Mouse (Mus musculus) stomach, embryonic 14.5 days (tissue): ENCODE results near the gene Pbx1. TPM values are rescaled to one million over a fixed set of nuclear protein-coding genes. Genes with fewer than 3 reads are reported as not detected.
A peak's percentile ranks its signal among the peaks of the same experiment; 100 is the strongest.

Experiments
- ATAC-seq: fragments of 200-750 bp; cut with Nextera tagmentation; 2 replicates; pipeline ENCODE4 v1.8.0; 2017; ENCODE audit warnings: low read depth, moderate TSS enrichment; ENCODE audit not compliant: insufficient number of reproducible peaks, insufficient read depth, low FRiP score
- H3K27ac ChIP-seq: fragments of 300-500 bp; sonication (generic); 2 replicates; pipeline ENCODE4 v1.5.1; 2014; ENCODE audit warnings: mild to moderate bottlenecking, low read length, moderate library complexity, mixed read lengths
- H3K27me3 ChIP-seq: fragments of 300-500 bp; sonication (generic); 2 replicates; pipeline ENCODE4 v1.6.1; 2014; ENCODE audit warnings: low read length, control low read depth, mixed read lengths; ENCODE audit not compliant: control insufficient read depth, insufficient read depth
- H3K36me3 ChIP-seq: fragments of 300-500 bp; sonication (generic); 2 replicates; pipeline ENCODE4 v1.6.1; 2014; ENCODE audit warnings: mild to moderate bottlenecking, control low read depth, low read length, moderate library complexity, mixed read lengths; ENCODE audit not compliant: control insufficient read depth, insufficient read depth
- H3K4me1 ChIP-seq: fragments of 300-500 bp; sonication (generic); 2 replicates; pipeline ENCODE4 v1.6.1; 2014; ENCODE audit warnings: low read length, control low read depth, mixed read lengths; ENCODE audit not compliant: control insufficient read depth, insufficient read depth
- H3K4me2 ChIP-seq: fragments of 300-500 bp; sonication (generic); replicated peaks from 2 replicates; pipeline ENCODE4 v1.6.1; 2014; ENCODE audit warnings: low read depth, low read length, control low read depth
- H3K4me3 ChIP-seq: fragments of 300-500 bp; sonication (generic); 2 replicates; pipeline ENCODE4 v1.5.1; 2014; ENCODE audit warnings: low read depth, low read length, control low read depth
- H3K9ac ChIP-seq: fragments of 300-500 bp; sonication (generic); replicated peaks from 2 replicates; pipeline ENCODE4 v1.6.1; 2014; ENCODE audit warnings: low read depth, mild to moderate bottlenecking, control low read depth, low read length, moderate library complexity, mixed read lengths
- H3K9me3 ChIP-seq: fragments of 300-500 bp; sonication (generic); 2 replicates; pipeline ENCODE4 v1.6.1; 2016; ENCODE audit warnings: low read depth, low read length, control low read depth; ENCODE audit not compliant: control insufficient read depth
- WGBS: fragments of 180-500 bp; shearing (Covaris S2); extraction: QIAGEN DNeasy Blood & Tissue Kit; methylation state at CpG from one replicate; pipeline ENCODE4 v1.1.7; 2014; 5-methylcytosine and 5-hydroxymethylcytosine counted together
- polyA plus RNA-seq: library from polyadenylated mRNA; unstranded; fragments of >200 nt; fragmentation: Nextera tagmentation; extraction: Ambion mirVana; gene quantifications from 2 replicates; pipeline ENCODE4 v1.2.1, GENCODE M21; 2014

Pbx1 gene
- polyA plus RNA-seq, 1 experiment from 2014 or later = 64.1 TPM

DNA sequence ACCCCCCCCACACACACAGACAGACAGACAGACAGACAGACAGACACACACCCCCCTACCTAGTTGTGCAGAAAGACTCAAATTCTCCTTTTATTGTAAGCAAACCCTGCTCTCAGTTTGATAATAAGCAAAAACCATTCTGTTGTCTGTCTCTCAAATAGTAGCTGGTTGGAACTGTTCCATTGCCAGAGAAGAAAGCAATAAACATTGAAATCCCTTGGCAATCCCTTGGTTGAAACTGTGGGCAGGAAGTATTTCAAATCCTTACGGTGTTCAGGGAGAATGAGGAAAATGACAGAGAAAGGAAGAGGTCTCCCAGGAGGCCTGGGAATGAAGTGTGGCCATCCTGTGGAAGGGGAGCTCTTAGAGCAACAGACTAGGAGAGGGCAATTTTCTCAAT, 201.2 kb downstream of the Pbx1 start:
- Histone ChIP-seq H3K9ac (no peak overlapping the region), H3K4me1 (peaks cover 28% of the 10 kb centered on the region), H3K36me3 (no peaks in the 10 kb centered on the region), H3K27me3 (no peaks in the 10 kb centered on the region), H3K9me3 (no peaks in the 10 kb centered on the region), H3K27ac (peak overlapping the region; percentile 39; the same call in 1 of the 2 replicates), H3K4me2 (no peak overlapping the region), H3K4me3 (no peak overlapping the region)
- 29% methylated on average over 1 of the region's 1 CpGs for WGBS
- ATAC-seq = no peak

DNA sequence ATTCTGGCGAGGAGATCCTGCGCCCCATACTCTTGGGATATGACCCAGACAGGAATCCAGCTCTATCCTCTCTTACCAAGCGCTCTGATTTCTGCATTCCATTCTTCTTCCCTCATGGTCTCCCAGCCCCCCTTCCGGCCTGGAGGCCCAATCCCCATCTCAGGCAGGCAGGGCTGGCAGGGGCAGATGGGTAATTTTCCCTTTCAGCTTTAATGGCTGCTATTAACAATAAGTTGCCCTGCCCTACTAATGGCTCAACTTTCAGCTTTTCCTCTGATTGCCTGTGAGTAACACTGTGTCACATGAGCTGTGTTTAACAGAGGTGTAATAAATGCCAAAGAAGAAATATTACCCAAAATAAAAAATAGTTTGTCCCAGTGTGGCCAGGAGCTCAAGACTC, 201.9 kb downstream of the Pbx1 start:
- no peak overlapping the region for H3K9ac ChIP-seq
- H3K27me3 ChIP-seq = no peaks in the 10 kb centered on the region
- no peaks in the 10 kb centered on the region for H3K36me3 ChIP-seq
- H3K27ac ChIP-seq = 0 out of 2 replicates have a peak overlapping the region, but pooled peaks have one; percentile 33
- H3K4me1 ChIP-seq = peaks cover 28% of the 10 kb centered on the region
- ATAC-seq = no peak
- no peak overlapping the region for H3K4me3 ChIP-seq
- H3K9me3 ChIP-seq = no peaks in the 10 kb centered on the region
- 46% methylated on average over 4 of the region's 4 CpGs for WGBS
- H3K4me2 ChIP-seq = no peak overlapping the region

DNA sequence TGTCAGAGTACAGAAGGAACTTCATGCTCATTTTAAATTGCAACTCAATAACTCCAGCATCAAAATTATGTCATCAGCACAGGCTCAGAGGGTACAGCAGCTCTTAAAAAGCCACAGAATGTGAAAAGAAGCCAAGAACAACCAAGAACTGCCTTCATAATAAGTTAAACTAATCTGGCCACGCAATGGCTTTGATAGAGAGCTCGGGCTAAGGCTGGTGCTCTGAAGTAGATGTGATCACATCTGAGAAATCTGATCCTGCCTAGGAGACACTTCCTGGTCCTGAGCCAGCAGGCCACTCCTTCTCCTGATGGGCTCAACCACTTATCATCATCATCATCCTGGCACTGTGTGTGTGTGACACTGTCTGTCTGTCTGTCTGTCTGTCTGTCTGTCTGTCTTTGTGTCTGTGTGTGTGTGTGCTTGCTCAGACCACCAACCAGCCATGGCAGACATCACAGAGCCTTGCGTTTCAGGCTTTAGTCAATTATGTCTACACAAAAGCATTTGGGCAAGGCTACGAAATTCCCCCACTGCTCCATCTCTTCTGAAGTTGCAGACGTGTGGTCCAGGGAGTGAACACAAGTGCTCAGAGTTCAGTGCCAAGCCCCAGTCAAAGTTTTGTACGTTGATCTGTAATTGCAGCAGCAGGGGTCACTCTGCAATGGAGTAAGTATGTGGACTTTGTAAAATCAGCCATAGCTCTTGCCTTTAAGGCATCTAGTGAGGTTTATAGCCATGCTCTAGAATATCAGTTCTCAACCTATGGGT, 203.1 kb downstream of the Pbx1 start:
- H3K4me3 ChIP-seq = no peak overlapping the region
- H3K9ac ChIP-seq = no peak overlapping the region
- WGBS = 80% methylated on average over 6 of the region's 6 CpGs
- no peaks in the 10 kb centered on the region for H3K9me3 ChIP-seq
- no peak overlapping the region for H3K27ac ChIP-seq
- peaks cover 30% of the 10 kb centered on the region for H3K4me1 ChIP-seq
- no peaks in the 10 kb centered on the region for H3K27me3 ChIP-seq
- ATAC-seq = no peak
- no peaks in the 10 kb centered on the region for H3K36me3 ChIP-seq
- no peak overlapping the region for H3K4me2 ChIP-seq

DNA sequence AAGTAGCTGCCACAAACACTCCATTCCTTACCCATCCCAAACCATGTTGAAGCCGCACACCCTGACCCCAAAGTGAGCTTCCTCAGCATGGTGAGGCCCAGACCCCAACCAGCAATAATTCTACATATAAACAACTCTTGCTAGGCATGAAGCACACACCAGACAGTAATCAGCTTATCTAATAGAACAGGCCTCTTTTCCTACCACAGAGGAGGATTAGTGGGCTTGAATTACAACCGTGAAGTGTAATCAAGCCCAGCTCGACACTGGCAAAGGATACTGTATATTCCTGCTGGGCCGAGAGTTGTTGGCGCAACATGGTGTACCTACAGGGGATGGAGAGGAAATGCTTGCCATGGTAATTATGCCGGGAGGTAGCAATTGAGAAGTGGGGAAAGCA, 205.9 kb downstream of the Pbx1 start:
- H3K9me3 ChIP-seq = no peaks in the 10 kb centered on the region
- 49% methylated on average over 6 of the region's 6 CpGs for WGBS
- H3K4me1 ChIP-seq = peaks cover 27% of the 10 kb centered on the region
- H3K36me3 ChIP-seq = no peaks in the 10 kb centered on the region
- no peak overlapping the region for H3K4me3 ChIP-seq
- H3K4me2 ChIP-seq = no peak overlapping the region
- no peak overlapping the region for H3K27ac ChIP-seq
- no peak overlapping the region for H3K9ac ChIP-seq
- no peak for ATAC-seq
- H3K27me3 ChIP-seq = no peaks in the 10 kb centered on the region

DNA sequence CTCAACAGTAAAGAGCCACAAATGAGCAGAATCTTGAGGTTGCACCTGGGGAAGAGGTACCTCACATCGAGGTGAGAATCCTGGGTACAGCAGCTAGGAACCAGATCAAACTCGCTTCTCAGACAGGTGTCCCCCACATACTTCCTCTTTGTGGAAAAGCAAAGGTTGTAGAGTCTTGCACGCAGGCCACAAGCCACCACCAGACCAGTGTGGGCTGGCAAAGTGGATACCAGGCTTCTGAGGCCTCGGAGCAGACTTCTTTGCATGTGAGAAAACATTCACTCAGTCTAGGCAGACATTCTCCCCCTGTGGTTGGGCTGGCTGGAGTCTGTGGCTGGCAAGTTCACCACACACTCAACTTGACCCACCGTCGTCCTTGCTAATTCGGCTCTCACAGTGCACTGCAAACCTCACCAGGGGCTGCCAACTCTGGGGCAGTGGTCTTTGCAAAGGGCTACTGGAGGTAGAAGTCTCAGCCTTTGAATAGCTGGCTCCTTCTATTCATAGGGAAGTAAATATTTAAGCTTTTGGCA, 206.4 kb downstream of the Pbx1 start:
- H3K4me1 ChIP-seq = peaks cover 27% of the 10 kb centered on the region
- ATAC-seq = no peak
- no peak overlapping the region for H3K27ac ChIP-seq

DNA sequence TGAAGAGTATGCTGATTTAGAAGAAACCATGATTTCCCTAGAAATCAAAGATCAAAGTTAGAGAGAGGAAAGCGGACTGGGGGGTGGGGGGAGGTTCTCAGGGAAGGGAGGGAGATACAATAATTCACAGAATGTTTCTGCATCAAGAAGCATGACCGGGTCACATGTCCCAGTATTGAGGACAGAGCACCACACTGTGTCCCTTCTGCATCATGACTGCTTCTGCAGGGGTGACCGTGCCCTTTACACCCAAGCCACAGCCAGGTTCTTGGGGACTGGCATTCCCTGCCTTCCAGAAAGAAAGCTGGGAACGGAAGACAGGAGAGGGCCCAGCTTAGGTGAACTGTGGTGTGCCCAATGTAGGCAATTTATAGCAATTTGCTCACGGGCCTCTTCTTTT, 207.9 kb downstream of the Pbx1 start:
- WGBS = 85% methylated on average over 5 of the region's 5 CpGs
- peaks cover 20% of the 10 kb centered on the region; the same call in 1 of the 2 replicates for H3K4me1 ChIP-seq
- H3K36me3 ChIP-seq = no peaks in the 10 kb centered on the region
- H3K9me3 ChIP-seq = no peaks in the 10 kb centered on the region
- H3K27me3 ChIP-seq = no peaks in the 10 kb centered on the region
- no peak overlapping the region for H3K4me2 ChIP-seq
- no peak overlapping the region for H3K4me3 ChIP-seq
- H3K9ac ChIP-seq = no peak overlapping the region
- no peak overlapping the region for H3K27ac ChIP-seq
- ATAC-seq = no peak

More for the DNA sequence above, 206.4 kb downstream of the Pbx1 start:
- Histone ChIP-seq H3K27me3 (no peaks in the 10 kb centered on the region), H3K4me3 (no peak overlapping the region), H3K36me3 (no peaks in the 10 kb centered on the region), H3K9ac (no peak overlapping the region), H3K4me2 (no peak overlapping the region), H3K9me3 (no peaks in the 10 kb centered on the region)
- whole genome bisulfite sequencing = 75% methylated on average over 7 of the region's 7 CpGs

DNA sequence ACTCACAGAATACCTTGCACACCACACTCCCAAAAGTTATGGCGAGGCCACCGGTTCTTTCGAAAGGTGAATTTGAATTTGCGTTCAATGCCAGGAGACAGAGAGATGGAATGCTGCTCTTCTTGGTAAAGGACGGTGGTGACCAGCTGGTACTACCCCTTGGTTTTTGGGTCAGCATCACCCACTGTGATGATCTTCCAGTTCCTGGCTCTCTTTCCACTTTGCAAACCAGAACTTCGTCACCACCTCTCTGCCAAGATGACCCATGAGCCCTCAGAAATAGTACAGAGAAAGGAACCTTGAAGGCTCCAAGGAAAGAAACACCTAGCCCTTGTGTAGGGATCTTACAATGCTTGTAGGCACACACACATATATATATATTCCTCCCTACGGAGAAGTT, 209.3 kb downstream of the Pbx1 start:
- ATAC-seq = no peak
- no peak overlapping the region for H3K4me2 ChIP-seq
- H3K9ac ChIP-seq = no peak overlapping the region
- H3K27me3 ChIP-seq = no peaks in the 10 kb centered on the region
- H3K9me3 ChIP-seq = no peaks in the 10 kb centered on the region
- no peak overlapping the region for H3K4me3 ChIP-seq
- H3K4me1 ChIP-seq = peaks cover 20% of the 10 kb centered on the region; the same call in 1 of the 2 replicates
- H3K27ac ChIP-seq = no peak overlapping the region
- H3K36me3 ChIP-seq = no peaks in the 10 kb centered on the region
- WGBS = 96% methylated on average over 7 of the region's 7 CpGs

DNA sequence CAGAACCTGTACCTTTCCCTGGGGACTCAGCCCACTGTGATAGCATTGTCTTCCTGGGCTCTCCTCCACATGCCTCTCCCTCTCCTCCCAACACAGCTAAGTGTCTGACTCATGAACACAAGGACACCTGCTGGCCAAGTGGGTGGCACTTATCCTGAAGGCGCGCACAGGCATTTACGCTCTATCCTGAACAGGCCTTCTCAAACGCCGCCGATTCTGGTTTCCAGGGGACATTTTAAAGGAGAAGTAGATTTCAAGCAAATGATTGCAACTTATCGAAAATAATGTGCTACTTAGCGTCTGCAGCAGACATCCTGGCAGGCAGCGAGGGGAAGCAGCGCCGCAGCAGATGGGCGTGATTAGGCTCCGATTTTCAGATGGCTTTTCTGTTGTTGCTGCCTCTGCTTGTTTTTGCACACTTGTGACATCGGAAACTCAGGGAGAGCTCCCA, 211.0 kb downstream of the Pbx1 start:
- no peak overlapping the region for H3K27ac ChIP-seq
- H3K9ac ChIP-seq = no peak overlapping the region
- H3K4me1 ChIP-seq = peaks cover 15% of the 10 kb centered on the region; the same call in 1 of the 2 replicates
- no peaks in the 10 kb centered on the region for H3K27me3 ChIP-seq
- H3K36me3 ChIP-seq = no peaks in the 10 kb centered on the region
- H3K4me3 ChIP-seq = no peak overlapping the region
- ATAC-seq = no peak
- no peak overlapping the region for H3K4me2 ChIP-seq
- no peaks in the 10 kb centered on the region for H3K9me3 ChIP-seq
- WGBS = 76% methylated on average over 14 of the region's 14 CpGs
